Mouse (Mus musculus): ENCODE data around the gene Alox12e.

- TF ChIP-seq CTCF (IDR thresholded peaks at IDR 0.05; ENCODE audit: low read depth, low read length) = peak; percentile 54
- TF ChIP-seq POLR2A (IDR thresholded peaks at IDR 0.05; ENCODE audit: insufficient read depth, low read length) = no peak
These were observed 12.0 kb upstream of the Alox12e start for GRCm38 (mm10) chr11:70334477-70334876.
